Mouse (Mus musculus): ENCODE data around the gene 4931440F15Rik.

DNA sequence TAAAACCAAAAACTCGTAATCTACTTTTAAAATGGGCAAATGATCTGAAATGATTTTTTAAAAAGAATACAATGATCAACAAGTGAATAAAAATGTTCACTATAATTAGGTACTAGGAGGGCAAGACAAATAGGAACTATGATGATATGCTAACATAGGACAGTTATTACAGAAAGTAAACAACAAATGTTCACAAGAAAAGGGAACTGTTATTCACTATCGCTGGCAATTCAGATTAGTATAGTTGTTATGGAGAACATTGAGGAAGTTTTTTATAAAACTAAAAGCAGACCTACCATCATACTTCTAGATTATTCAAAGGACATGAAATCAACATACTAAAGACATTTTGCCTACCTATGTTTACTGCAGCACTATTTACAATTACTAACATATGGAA, 44.7 kb upstream of the 4931440F15Rik start:
- TF ChIP-seq CTCF (IDR thresholded peaks at IDR 0.05; ENCODE audit: extremely low read depth, insufficient read length, insufficient replicate concordance, low read depth, low read length) (no peak), POLR2A (IDR thresholded peaks at IDR 0.05; ENCODE audit: low read depth, low read length) (no peak)
